Mouse (Mus musculus): ENCODE results near the gene Dnaja3.
"Not testable (repeated sequence)": the region's sequence is repeated elsewhere in the genome, so short reads cannot be mapped to it uniquely, and the experiment has no call there.

Gene Dnaja3

DNA sequence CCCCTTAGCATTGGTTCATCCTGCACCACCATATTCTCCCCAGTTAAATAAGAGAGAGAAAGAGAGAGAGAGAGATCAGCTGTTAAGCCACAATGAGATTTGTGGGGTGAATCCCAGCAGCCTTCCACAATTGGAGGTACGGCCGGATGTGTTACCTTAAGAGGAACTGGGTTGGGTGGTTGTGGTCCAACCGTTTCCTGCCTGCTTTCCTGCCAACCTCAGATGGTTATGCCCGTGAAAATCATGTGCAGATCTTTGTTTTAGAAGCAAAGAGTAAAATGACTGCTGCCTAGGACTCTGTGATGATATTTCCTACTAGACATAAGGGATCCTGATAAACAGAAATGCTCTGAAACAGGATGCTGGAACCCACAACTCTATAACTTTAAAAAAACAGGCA is 34.3 kb downstream of the Dnaja3 start:
- DNase-seq (ENCODE audit: low spot score) = no peak

DNA sequence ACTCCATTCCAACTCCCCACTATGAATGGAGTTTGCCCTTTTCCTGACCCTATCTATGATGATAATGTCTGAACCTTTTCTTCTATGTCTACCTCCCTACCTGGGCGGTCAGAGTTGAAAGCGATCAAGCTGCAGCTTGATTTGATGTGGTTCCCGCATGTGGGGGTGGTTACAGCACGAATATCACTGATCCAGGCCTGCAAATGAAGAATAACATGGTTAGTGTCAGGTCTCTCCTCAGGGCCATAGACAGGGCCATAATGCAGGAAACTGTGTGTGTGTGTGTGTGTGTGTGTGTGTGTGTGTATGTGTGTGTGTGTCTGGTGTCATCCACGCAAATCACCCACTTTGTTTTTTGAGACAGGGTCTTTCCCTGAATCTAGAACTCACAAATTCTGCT is 37.0 kb downstream of the Dnaja3 start:
- no peak for DNase-seq (ENCODE audit: low spot score)

DNA sequence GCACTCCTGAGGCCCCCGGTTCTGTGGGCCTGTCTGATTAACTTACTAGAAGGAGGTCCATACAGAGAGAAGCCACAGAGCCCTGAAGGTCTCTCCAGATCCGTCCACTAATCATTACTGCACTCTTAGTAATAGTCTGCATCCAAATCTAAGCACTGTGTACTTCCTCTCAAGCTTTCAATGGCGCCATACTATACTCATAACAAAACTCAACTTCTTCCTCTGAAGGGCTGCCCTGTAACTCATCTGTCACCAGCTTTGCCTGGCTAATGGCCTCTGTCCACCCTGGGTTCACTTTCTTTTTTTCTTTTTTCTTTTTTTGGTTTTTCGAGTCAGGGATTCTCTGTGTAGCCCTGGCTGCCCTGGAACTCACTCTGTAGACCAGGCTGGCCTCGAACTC is 38.3 kb downstream of the Dnaja3 start:
- DNase-seq (ENCODE audit: low spot score) = no peak

DNA sequence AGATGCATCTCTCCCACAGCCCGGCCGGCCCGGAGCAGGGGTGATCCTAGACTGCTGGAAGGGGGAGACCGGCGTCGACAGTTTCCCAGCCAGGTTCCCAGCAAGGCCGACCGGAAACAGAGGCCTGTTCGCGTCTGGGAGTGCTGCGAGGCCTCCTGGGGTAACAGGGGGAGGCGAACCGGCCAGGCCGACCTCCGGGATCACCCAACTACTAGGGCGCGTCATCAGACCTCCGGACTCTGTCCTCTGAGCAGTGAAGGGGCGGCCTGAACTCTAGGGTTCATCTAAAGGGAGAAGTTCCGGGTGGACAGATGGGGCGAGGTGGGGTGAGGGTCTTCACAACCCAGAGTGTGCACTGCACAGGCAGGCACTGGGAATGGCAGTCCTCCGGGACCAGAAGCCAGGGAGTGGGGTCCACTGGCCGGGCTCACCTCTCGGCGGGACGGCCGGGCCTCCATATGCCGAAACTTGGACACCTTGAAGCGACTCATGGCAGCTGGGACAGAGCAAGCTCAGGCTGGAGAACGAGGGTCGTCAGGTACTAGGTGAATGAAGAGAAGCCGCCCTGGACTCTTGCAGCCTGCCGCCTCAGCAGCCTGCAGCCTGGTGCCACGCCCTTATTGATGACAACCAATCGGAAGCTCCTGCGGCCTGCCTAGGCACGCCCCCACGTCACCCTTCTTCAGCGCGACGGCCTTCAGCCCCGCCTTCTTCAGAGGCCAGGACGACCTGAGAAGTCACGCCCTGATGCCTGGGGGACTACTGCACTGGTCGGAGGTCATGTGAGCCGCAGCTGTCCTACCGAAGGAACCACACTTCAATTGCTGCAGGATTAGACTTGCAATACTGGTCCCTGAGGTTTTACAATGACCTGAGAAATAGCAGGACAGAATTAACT is 39.6 kb downstream of the Dnaja3 start, which contains the start of gene Coro7:
Gene Coro7, minus strand, starts transcription at position 657 of the 898 bp plus-strand sequence.
- DNase-seq (ENCODE audit: low spot score) = peak; percentile 84

DNA sequence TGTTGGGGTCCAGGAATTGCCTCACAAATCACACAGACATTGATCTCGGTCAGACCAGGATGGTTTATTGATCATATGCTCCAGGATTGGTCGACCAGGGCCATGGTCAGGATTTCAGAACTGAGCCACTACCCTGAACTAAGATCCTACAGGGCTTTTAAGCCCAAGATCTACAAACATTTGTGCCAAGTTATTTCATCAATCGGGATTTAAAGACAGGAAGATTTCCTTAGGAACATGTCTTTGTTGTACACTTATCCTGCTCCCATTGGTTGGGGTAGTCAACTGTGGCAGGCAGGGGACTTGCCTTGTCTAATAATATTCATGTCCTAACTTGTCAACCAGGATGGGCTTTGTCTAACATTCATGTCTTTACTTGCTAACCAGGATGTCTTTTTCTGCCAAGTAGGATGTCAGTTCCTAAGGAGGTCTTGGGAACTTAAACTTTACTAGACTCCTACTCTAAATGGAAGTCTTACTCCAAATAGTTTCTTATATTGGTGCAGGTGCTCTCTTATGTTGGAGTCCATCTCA is 41.2 kb downstream of the Dnaja3 start:
- not testable (repeated sequence) for DNase-seq (ENCODE audit: low spot score)

DNA sequence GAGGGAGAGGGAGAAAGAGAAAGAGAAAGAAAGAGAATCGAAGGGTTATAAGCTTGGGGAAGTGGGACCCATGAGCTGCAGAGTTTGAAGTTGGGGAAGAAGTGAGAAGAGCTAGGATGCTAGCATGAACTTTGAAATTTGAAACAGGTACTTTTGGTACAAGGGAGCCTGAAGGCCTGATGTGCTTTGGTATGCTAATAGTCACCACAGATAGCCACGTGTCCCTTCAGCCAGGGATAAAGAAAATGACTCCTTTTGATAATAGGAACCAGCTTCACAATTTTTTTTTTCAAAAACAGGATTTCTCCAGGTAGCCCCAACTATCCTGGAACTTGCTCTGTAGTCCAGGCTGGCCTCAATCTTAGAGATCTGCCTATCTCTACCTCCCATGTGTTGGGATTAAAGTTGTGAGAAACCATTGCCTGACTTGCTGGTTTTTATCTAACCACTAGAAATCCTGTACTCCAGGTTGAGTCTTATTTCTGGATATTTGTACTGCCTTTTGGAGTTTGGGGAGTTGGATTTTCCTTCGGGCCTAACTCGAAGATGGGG is 42.9 kb downstream of the Dnaja3 start:
- DNase-seq (ENCODE audit: low spot score) = no peak

DNA sequence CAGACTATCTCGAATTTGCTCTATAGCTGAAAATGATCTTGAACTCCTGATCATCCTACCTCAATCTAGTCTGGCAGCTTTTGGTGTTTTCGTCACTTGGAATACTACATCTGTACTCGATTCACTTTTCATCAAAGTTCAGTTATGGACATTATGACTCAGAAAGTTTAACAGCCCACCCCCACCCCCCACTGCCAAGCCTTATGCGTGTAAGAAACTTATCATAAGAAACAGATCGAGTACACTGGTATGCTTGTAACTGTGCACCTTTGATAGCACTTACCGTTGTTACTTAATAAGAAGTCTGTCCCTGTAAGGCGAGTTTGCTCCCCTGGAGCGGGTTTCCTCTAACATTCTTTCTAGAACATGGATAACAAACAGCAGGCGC is 43.4 kb downstream of the Dnaja3 start:
- DNase-seq (ENCODE audit: low spot score) = no peak

DNA sequence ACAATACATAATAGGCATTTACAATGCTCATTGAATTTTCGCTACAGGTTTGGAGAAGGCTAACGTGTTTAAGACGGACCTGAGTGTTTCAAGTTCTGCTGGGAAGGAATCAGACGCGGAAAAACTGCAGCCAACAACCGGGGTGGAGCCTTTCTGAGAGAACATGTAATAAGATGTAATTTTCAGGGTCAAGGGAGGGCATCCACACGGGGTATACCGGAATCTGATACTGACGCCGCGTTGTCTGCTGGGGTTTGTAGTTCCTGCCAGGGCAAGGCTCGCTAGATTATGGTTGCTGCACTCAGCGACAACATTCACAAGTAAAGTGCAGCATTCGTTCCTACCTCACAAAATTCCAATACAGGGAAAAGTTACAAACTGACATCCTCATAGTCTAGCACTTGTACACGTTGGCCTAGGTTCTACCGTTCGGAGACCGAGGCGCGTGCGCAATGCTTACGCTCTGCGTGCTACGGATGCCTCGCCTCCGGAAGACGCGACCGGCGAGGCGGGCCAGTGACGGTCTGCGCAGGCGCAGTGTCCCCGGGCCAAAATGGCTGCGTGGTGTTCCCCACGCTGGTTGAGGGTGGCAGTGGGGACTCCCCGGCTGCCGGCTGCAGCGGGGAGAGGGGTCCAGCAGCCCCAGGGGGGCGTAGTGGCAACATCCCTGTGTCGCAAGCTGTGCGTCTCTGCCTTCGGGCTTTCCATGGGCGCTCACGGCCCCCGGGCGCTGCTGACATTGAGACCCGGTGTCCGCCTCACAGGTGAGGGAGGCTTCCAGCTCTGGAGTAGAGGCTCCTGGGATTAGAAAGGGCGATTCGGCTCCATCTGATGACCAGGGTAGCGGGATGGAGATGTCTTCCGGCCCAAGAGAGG is 44.0 kb downstream of the Dnaja3 start:
- peak; percentile 89 for DNase-seq (ENCODE audit: low spot score)

DNA sequence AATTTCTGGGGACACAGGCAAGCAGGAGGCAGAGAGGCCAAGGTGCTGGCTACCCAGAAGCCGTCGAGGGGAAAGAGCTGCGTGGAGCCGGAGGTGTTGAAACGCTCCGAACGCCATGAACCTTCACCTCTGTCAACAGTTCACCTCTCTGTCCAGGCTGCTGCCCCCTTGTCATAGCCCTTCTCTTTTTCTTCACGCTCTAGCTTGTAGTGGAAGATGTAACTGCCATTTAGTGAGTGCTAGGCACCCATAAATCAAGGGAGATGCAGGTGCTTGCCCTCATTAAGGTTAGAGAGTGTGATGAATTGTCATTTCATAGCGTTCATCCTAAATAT is 44.6 kb downstream of the Dnaja3 start:
- DNase-seq (ENCODE audit: low spot score) = no peak

DNA sequence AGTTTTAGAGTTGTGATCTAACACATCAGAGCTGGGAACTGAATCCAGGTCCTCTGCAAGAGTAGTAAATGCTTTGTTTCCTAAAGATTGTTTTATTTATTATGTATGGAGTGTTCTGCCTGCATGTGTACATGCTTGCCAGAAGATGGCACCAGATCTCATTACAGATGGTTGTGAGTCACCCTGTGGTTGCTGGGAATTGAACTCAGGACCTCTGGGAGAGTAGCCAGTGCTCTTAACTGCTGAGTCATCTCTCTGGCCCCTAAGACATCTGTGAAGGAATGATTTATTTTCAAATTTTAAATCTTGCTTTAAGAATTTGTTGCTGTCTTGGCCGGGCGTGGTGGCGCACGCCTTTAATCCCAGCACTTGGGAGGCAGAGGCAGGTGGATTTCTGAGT is 49.6 kb downstream of the Dnaja3 start:
- not testable (repeated sequence) for DNase-seq (ENCODE audit: low spot score)

DNA sequence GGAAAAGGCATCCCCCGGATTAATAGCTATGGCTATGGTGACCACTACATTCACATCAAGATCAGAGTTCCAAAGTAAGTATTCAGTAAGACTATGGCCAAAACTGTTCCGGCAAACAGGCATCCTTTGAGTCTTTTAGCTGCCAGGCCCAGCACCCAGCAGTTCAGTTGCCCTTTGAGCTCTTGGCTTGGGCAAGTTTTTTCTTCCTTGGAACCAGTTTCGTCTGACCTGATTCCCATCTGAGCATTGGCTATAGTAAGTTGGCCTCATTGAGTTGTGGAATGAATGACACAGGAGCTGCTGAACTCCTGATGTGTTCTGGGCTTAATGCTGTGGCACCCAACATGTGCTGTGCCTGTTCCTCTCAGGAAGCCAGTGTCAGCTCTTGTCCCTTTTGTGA is 61.4 kb downstream of the Dnaja3 start:
- DNase-seq (ENCODE audit: low spot score) = no peak

DNA sequence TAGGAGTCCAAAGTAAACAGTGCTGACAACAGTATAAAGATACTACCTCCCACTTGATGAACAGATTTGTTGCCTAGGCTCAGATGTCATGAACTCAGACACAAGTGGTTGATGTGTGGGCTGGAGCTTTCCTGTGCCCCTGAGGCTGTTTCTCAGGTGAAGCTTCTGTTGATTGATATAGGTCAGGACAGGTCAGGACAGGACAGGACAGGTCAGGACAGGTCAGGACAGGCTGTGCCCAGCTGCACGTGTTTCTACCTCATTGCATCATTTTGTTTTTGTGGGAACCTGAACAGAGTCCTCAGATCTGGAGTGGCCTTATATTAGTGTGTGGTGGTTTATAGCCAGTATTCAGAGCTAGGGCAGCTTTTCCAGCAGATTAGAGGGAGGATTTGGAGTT is 62.9 kb downstream of the Dnaja3 start:
- DNase-seq (ENCODE audit: low spot score) = no peak

DNA sequence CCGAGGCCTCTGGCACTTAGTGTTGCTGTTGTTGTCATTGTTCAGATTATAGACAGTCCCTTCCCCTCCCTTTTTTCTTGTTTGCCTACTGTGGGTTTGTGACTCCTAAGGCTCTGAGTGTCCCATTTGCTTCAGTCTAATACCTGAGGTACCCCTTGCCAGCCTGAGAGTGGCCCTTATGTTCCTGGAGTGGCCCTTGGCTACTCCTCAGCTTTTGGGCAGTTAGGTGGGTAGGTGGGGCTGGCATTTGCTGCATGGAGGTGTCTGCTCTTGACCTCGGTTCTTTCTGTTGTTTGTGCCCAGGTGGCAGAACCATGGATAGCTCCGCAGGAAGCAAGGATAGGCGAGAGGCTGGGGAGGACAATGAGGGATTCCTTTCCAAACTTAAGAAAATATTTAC is 65.8 kb downstream of the Dnaja3 start:
- DNase-seq (ENCODE audit: low spot score) = no peak

DNA sequence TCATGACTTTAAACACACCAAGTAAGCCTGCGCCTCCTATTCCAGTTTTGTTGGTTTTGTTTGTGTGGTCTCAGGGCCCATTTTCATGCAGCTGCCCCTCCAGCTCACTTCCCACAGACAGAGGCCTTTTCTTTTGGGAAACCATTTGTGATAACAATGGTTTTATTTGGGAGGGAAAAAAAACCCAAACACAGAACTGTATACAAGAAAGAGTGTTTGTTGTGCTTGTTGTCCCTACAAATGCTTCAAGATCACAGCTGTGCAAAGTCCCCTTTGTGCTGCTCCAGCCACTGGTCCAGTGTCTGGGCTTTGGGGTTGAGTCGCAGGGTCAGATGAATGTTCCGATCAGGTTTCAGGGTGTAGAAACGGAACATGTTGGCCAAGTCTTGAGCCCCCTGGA is 71.4 kb downstream of the Dnaja3 start:
- no peak for DNase-seq (ENCODE audit: low spot score)

DNA sequence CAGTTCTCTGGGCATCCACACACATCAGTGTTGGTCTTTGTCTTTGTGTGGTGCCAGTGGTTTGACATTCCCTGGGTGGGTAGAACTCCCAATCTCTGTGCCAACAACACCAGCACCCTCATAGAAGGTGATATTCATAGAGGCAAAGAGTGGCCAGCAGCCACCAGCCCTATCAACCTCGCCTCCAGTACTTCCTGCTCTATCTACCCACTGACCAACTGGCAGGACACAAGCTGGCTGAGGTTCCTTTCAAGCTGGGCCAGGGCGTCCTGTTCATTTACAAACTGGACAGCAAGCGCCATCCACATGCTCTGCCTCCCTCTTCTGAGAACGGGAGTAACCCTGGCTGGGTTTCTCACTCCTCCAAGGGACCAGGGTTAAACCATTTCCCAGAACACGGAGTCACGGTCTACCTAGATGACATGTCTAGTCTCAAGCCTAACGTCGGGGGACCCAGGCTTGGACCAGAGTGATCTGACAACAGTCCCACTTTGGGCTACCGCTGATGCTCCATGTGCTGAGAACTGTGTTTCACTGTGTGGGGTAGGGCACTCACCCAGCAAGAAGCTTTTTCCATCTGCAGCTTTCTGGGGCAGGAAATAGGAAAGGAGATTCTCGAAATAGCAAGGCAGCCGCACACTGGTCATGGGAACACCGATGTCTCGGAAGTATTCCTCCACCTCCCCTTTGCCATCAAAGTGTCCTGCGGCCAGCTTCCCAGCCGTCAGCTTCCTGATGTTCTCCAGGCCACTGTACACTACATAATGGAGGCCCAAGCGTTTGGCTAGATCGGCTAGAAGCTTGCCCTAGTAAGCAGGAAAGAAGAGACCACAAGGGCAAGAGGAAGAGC is 74.3 kb downstream of the Dnaja3 start:
- DNase-seq (ENCODE audit: low spot score) = no peak

DNA sequence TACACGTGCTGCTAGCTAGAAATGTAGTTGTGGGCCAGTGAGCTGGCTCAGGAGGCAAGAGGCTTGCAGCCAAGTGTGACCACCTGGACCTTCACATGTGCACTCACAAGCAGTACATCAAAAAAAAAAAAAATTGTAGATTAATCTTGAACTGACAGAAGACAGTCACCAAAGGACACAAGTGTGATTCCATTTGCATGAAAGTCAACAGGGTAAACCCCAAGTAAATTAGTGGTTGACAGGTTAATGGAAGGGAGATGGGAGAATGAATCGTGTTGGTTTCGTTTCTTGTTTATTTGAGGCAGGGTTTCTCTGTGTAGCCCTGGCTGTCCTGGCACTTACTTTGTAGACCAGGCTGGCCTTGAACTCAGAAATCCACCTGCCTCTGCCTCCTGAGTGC is 78.1 kb downstream of the Dnaja3 start:
- no peak for DNase-seq (ENCODE audit: low spot score)

DNA sequence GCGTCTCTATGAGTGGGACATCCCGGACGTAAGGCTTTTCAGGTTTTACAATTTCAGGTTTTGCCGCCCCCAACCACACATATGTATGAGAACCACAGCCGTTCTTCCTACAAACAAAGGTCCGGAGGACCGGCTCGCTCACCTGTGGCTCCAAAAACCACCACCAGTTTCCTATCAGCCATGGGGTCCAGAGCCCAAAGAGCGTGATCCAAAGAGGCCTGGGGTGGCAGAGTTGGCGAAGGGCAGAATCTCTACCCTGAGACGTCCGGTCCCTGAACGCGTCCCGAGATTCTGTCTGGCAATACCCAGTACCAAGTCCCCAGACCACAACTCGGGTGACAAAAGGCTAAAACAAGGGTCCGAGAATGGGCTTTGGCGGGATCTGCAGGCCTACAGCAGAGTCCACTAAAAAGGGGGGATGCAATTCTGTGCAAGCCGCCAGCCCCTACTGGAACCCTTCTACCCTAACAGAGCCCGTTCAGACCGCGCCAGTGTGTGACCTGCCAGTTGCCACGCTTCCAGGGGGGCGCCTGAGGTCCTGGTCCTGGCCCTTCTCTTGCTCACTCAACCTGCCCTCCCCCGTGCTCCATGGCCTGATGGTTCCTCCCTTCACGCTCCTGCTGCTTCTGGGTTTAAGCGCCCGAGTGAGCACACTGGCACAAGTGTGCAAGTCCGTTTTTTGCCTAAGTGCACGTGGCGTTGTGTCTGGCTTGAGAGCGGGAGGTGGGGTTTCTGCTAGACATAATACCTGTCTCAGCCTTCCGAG is 79.1 kb downstream of the Dnaja3 start, which contains the start of gene Nmral1:
Gene Nmral1, minus strand, starts transcription at position 604 of the 766 bp plus-strand sequence.
- DNase-seq (ENCODE audit: low spot score) = peak; percentile 55

DNA sequence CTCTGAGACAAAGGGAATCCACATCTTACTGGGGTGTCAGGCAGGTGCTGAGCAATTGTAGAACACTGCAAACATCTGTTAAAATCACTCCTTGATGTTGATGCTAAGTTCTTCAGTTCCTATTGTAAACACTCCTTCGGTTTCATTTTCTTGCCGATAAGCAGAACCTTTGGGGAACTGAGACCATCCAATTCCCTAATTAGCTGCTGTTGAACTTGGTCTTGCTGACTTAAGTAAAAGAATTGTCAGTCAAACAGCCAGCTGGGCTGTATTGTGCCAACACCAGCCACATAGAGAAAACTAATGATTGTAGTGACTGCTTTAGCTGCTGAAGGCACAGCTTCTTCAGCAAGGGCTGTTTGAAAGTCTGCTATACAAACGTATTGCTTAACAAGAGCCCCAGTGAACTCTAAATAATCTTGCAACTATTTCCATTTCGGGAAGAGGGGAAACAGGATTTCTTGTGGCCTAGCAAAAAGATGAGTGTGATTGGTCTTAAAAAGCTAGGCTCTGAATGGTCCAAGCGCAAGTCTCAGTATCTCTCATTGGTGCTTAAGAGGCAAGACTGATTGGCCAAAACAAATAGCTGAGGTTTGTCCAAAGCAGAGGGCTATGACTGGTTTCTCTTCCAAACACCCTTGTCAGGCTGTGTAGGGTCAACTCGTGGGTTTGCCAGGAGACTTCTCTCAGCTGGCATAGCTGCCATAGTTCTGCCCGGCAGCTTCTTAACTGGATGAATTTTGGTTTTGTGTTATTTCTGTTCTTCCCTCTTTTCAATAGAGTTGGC is 82.5 kb downstream of the Dnaja3 start:
- no peak for DNase-seq (ENCODE audit: low spot score)

DNA sequence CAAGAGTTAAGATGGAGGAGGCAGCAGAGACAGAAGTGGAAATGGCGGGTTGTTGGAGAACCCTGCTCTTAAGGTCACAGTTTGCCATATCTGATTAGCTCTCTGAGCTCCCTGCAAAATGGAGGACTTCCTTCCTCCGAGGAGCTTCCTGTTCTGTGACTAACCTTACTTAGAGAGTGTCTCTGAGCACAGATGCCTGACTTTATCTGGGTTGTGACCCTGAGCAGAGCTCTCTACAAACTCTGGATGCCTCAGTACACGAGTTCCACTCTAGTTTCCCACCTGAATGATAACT is 83.1 kb downstream of the Dnaja3 start:
- DNase-seq (ENCODE audit: low spot score) = no peak

DNA sequence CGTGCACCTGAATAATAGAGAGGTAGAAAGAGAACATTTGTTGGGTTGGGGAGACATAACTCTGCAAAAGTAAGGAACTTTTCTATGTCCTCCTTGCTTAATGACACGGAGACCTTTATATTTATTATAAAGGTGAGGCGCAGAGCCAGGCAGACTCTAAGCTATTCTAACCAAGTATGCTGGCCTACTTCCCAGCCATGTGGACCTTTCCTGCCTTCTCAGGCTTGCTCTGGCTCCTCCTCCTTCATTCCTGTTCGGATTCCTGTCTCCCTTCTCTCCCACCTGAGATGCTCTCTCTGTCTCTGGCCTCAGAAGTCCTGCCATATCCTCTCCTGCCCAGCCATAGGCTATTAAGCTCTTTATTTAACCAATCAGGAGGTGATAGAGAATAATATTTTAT is 85.5 kb downstream of the Dnaja3 start:
- no peak for DNase-seq (ENCODE audit: low spot score)
